Mouse (Mus musculus) layer of hippocampus, postnatal 14 days (tissue): ENCODE measurements around the gene Isoc2a. TPM values are rescaled to one million over a fixed set of nuclear protein-coding genes. Genes with fewer than 3 reads are reported as not detected.

Source experiments
- DNase-seq, 2 experiments: peaks; one replicate each; pipeline ENCODE4 v3.0.0; 2021 to 2022; ENCODE audit warnings: low spot score in 2 of 2, mixed read lengths in 1 of 2
- total RNA-seq, 2 experiments: library from RNA; stranded (reverse); gene quantifications; 2 replicates each; pipeline ENCODE4 v1.2.3; 2021

Isoc2a gene
- total RNA-seq, 2 experiments from 2014 or later, result 8.9 to 9.8 TPM

DNA sequence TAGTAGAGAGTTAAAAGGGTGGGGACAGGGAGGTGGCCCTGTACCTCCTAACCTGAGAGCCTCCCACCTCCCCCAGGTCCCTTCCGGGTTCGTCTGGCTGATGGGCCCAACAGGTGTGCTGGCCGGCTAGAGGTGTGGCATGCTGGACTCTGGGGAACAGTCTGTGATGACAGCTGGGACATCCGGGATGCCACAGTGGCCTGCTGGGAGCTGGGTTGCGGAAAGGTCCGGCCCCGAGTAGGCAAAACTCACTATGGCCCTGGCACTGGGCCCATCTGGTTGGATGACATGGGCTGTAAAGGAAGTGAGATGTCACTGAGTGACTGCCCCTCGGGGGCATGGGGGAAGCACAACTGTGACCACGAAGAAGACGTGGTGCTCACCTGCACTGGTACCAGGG is 59.9 kb downstream of the Isoc2a start:
- DNase-seq, result no peak

DNA sequence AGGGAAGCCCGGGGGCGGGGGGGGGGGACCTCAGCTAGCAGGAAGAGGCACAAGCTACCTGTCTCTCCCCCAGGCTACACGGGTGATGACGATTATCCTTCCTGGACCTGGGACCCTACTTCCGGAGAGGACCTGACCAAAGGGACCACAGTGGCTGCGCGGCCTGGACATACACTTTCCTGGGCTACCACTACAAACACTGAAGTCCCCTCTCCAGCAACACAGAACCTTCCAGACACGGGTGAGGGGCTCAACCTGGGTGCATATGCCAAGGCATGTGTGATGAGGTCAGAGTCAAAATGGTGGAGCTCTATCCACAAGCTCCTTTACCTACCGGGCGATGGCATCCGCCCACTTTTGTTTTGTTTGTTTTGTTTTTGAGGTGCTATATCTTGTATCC is 60.4 kb downstream of the Isoc2a start:
- DNase-seq, result no peak

DNA sequence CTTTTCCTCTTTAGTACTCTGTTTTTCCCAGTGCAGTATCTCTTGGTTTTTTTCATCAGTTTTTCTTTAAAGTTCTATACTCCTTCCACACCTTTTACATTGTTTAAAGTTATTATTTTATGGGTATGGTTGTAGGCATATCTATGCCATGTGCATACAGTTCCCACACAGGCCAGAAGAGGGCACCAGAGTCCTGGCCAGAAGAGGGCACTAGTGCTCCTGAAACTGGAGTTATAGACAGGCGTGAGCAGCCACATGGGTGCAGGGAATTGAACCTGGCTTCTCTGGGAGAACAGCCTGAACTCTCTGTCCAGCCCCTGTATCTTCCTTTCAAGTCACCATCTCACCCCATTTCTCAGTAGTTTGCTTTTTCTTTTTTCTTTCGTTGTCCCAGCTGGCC is 61.5 kb downstream of the Isoc2a start:
- peak in 1 of 2 experiments; percentile 51 for DNase-seq

DNA sequence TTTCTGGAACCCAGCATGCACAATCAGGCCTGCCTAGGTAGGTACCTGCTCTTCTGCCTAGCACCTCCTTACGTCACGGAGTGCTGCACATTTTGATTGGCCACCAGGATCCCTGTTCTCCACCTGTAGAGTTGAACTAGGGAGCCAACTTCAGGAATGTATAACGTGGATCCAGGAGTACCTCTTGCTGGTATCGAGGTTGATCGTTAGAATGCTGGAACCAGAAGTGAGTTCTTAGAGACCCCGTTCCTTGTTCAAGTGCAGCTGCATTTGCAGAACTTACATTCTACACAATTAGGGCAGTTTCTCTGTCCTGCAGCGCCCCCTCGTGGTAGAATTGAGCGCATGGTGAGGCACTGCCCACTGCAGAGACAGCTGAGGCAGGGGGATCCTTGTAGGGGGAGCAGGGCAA is 63.1 kb downstream of the Isoc2a start:
- DNase-seq, result peak; percentile 71 to 86

GRCm38 (mm10) chr7:4942673-4943072 is 65.7 kb downstream of the Isoc2a start:
- DNase-seq, result no peak

DNA sequence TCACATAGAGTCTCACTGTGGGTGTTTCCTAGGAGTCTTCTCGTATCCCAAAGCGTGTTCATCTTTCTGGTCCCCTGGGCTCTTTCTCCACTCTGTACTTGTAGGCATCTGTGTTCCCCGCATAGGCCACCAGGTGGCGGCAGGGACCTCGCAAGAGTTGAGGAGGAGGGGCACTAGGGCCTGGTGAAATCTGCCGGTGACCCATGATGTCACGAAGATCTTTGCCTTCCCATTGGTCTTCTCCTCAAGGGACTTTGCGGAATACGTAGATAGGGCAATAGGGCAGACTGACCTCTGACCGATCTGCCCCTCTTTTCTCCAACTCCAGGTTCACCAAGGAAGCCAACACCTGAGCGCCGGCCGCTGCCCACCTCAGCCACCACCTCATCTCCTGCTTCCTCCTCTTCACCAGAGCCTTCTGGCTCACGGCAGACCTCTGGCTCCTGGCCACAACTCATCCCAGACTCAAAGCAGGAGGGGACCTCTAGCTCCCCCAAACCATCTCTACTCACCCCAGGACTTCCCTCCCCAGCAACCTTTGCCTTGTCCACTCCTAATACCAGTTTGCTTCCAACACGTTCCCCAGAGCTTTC is 66.4 kb downstream of the Isoc2a start:
- peak; percentile 91 to 93 for DNase-seq

Other genes with a start within 250 kb of the Isoc2a start
- gene Tmem86b, start 245.7 kb upstream of the Isoc2a start, total RNA-seq, result 10 to 100 TPM; 15.0 to 18.4 TPM
- gene Ppp6r1, start 218.1 kb upstream of the Isoc2a start, total RNA-seq, result 100 to 1,000 TPM; 140 TPM
- gene Hspbp1, start 192.1 kb upstream of the Isoc2a start, total RNA-seq, result 10 to 100 TPM; 89.0 to 94.8 TPM
- gene Brsk1, start 186.5 kb upstream of the Isoc2a start, total RNA-seq, result 100 to 1,000 TPM; 306 to 327 TPM
- gene Tmem150b, start 151.9 kb upstream of the Isoc2a start, total RNA-seq, result not detected
- gene Kmt5c, start 137.0 kb upstream of the Isoc2a start, total RNA-seq, result 10 to 100 TPM; 38.9 to 44.2 TPM
- 1 to 10 TPM; 4.7 to 8.6 TPM for gene Cox6b2, start 124.1 kb upstream of the Isoc2a start, total RNA-seq
- not detected for gene Fam71e2, start 105.9 kb upstream of the Isoc2a start, total RNA-seq
- under 1 TPM; 0.21 to 0.38 TPM for gene Il11, start 94.3 kb upstream of the Isoc2a start, total RNA-seq
- gene Tmem190, start 94.2 kb upstream of the Isoc2a start, total RNA-seq, result not detected
- gene Tmem238, start 87.5 kb upstream of the Isoc2a start, total RNA-seq, result 1 to 10 TPM; 2.4 to 2.6 TPM
- 100 to 1,000 TPM; 498 to 526 TPM for gene Rpl28, start 84.3 kb upstream of the Isoc2a start, total RNA-seq
- gene Ube2s, start 64.6 kb upstream of the Isoc2a start, total RNA-seq, result 100 to 1,000 TPM; 103 to 123 TPM
- 100 to 1,000 TPM; 134 to 137 TPM for gene Shisa7, start 32.5 kb upstream of the Isoc2a start, total RNA-seq
- 1 to 10 TPM; 3.2 to 5.5 TPM for gene Isoc2b, start 6.9 kb upstream of the Isoc2a start, total RNA-seq
- under 1 TPM; 0.41 to 0.44 TPM for gene Gm36210, start 29.4 kb downstream of the Isoc2a start, total RNA-seq
- 10 to 100 TPM; 11.5 to 14.6 TPM for gene Zfp628, start 38.1 kb downstream of the Isoc2a start, total RNA-seq
- gene Nat14, start 44.9 kb downstream of the Isoc2a start, total RNA-seq, result 10 to 100 TPM; 67.8 to 76.2 TPM
- 1 to 10 TPM; 2.7 to 2.8 TPM for gene Ssc5d, start 48.6 kb downstream of the Isoc2a start, total RNA-seq
- not detected for gene Sbk2, start 87.3 kb downstream of the Isoc2a start, total RNA-seq
- under 1 TPM; 0.44 to 0.67 TPM for gene Sbk3, start 94.0 kb downstream of the Isoc2a start, total RNA-seq
- 10 to 100 TPM; 36.9 to 39.0 TPM for gene Zfp579, start 119.0 kb downstream of the Isoc2a start, total RNA-seq
- 1 to 10 TPM; 5.7 to 6.4 TPM for gene Zfp524, start 137.3 kb downstream of the Isoc2a start, total RNA-seq
- 10 to 100 TPM; 21.4 to 27.7 TPM for gene Fiz1, start 137.5 kb downstream of the Isoc2a start, total RNA-seq
- not detected for gene Gm44973, start 138.3 kb downstream of the Isoc2a start, total RNA-seq
- 10 to 100 TPM; 34.6 to 35.8 TPM for gene Zfp865, start 143.2 kb downstream of the Isoc2a start, total RNA-seq
- gene Ccdc106, start 143.4 kb downstream of the Isoc2a start, total RNA-seq, result 10 to 100 TPM; 65.6 to 67.2 TPM
- gene 4632433K11Rik, start 157.0 kb downstream of the Isoc2a start, total RNA-seq, result not detected
- gene Zfp784, start 161.3 kb downstream of the Isoc2a start, total RNA-seq, result 1 to 10 TPM; 5.3 to 7.0 TPM
- 10 to 100 TPM; 57.8 to 63.2 TPM for gene Zfp580, start 174.4 kb downstream of the Isoc2a start, total RNA-seq
- gene U2af2, start 185.0 kb downstream of the Isoc2a start, total RNA-seq, result 100 to 1,000 TPM; 163 to 176 TPM
- 100 to 1,000 TPM; 479 to 480 TPM for gene Epn1, start 203.1 kb downstream of the Isoc2a start, total RNA-seq
- not detected for gene Rfpl4, start 239.8 kb downstream of the Isoc2a start, total RNA-seq
- not detected for gene Rasl2-9, start 248.8 kb downstream of the Isoc2a start, total RNA-seq